ENCODE assay signal across 10 mouse cellular contexts in genomic region chr17:79781733-79782663, GRCm38 (mm10).
DNase-seq lines count a peak whose midpoint lies in the region.
"Had no signal": no experiment of that assay in that cellular context is flagged by ENCODE, and none has a peak within 500 bp of the region (broad histone marks: within the 10 kb centered on the region; RNA-seq: fewer than 3 reads in every experiment).

No protein-coding gene starts in this region.

- H3K9me3 ChIP-seq in forebrain, embryonic 10.5 days = peaks cover 19% of the 10 kb centered on the region

- WGBS in forebrain, embryonic 10.5 days = 93% methylated on average over 13 of the region's 13 CpGs

- H3K27ac ChIP-seq in forebrain, embryonic 10.5 days = no peak overlapping the region
- H3K27ac ChIP-seq: forebrain, embryonic 15.5 days had no signal

- DNase-seq in ovary, adult 18-20 months (ENCODE audit: low spot score) = peak; percentile 72
- DNase-seq in ovary, postnatal 10 days (ENCODE audit: low spot score) = no peak
- peak; percentile 98 for DNase-seq in fibroblast of lung, adult 2 months (ENCODE audit: low read depth)
- peak; percentile 67 to 81 for DNase-seq in kidney, postnatal 25 days
- peak; percentile 57 for DNase-seq in testis, postnatal 14 days (ENCODE audit: low spot score)
- DNase-seq in forebrain, embryonic 10.5 days (ENCODE audit: extremely low spot score, low spot score) = no peak
- no peak for DNase-seq in yolk sac, embryonic 10.5 days (ENCODE audit: low spot score)
- no peak for DNase-seq in B cell, adult 2 months
- DNase-seq: cerebellum, adult 8-10 months had no signal

- no peaks in the 10 kb centered on the region for H3K36me3 ChIP-seq in forebrain, embryonic 10.5 days (replicated peaks)
- H3K36me3 ChIP-seq: forebrain, embryonic 15.5 days had no signal

- no peaks in the 10 kb centered on the region for H3K27me3 ChIP-seq in forebrain, embryonic 10.5 days (ENCODE audit: poor library complexity, severe bottlenecking)
- H3K27me3 ChIP-seq: forebrain, embryonic 15.5 days had no signal

- no peak overlapping the region for H3K4me3 ChIP-seq in forebrain, embryonic 10.5 days
- H3K4me3 ChIP-seq: forebrain, embryonic 15.5 days had no signal

- H3K4me1 ChIP-seq in forebrain, embryonic 10.5 days = no peaks in the 10 kb centered on the region
- H3K4me1 ChIP-seq: forebrain, embryonic 15.5 days had no signal

Comparison
In these comparisons a context has a peak if more than half of its experiments do, and no peak if none do; other contexts are left out.
1. DNase-seq: peak in ovary, adult 18-20 months (single experiment), fibroblast of lung, adult 2 months (single experiment), kidney, postnatal 25 days (2 of 2) and testis, postnatal 14 days (single experiment); none in ovary, postnatal 10 days (single experiment), forebrain, embryonic 10.5 days (single experiment), yolk sac, embryonic 10.5 days (single experiment) and B cell, adult 2 months (0 of 2).